Mouse (Mus musculus) liver, embryonic 13.5 days (tissue): ENCODE data around the gene Cdh26. TPM values are rescaled to one million over a fixed set of nuclear protein-coding genes. Genes with fewer than 3 reads are reported as not detected.

Source experiments
- ATAC-seq: fragments of 200-750 bp; cut with Nextera tagmentation; 2 replicates; pipeline ENCODE4 v1.8.0; 2017; ENCODE audit warnings: low read depth, mild to moderate bottlenecking, moderate number of reproducible peaks, moderate library complexity
- DNase-seq: peaks from one replicate; pipeline ENCODE4 v3.0.0; 2022
- H3K27ac ChIP-seq: fragments of 300-500 bp; sonication (generic); 2 replicates; pipeline ENCODE4 v1.5.1; 2015; ENCODE audit warnings: moderate library complexity, mild to moderate bottlenecking, inconsistent platforms
- H3K27me3 ChIP-seq: fragments of 300-500 bp; sonication (generic); 2 replicates; pipeline ENCODE4 v1.6.1; 2015; ENCODE audit warnings: mild to moderate bottlenecking, inconsistent platforms
- H3K36me3 ChIP-seq: fragments of 300-500 bp; sonication (generic); 2 replicates; pipeline ENCODE4 v1.6.1; 2015; ENCODE audit warnings: mild to moderate bottlenecking, inconsistent platforms
- H3K4me1 ChIP-seq: fragments of 300-500 bp; sonication (generic); replicated peaks from 2 replicates; pipeline ENCODE4 v1.6.1; 2015; ENCODE audit warnings: inconsistent platforms
- H3K4me2 ChIP-seq: fragments of 300-500 bp; sonication (generic); 2 replicates; pipeline ENCODE4 v1.6.1; 2015; ENCODE audit warnings: inconsistent platforms, mild to moderate bottlenecking, moderate library complexity
- H3K4me3 ChIP-seq: fragments of 300-500 bp; sonication (generic); replicated peaks from 2 replicates; pipeline ENCODE4 v1.5.1; 2015; ENCODE audit warnings: mild to moderate bottlenecking, inconsistent platforms
- H3K9ac ChIP-seq: fragments of 300-500 bp; sonication (generic); 2 replicates; pipeline ENCODE4 v1.6.1; 2015; ENCODE audit warnings: mild to moderate bottlenecking, inconsistent platforms
- H3K9me3 ChIP-seq: fragments of 300-500 bp; sonication (generic); replicated peaks from 2 replicates; pipeline ENCODE4 v1.6.1; 2016; ENCODE audit warnings: inconsistent platforms
- WGBS: fragments of 180-500 bp; shearing (Covaris S2); methylation state at CpG from one replicate; pipeline ENCODE4 v1.1.7; 2015; ENCODE audit not compliant: insufficient replicate concordance; 5-methylcytosine and 5-hydroxymethylcytosine counted together
- polyA plus RNA-seq: library from polyadenylated mRNA; unstranded; fragments of >200 nt; fragmentation: Nextera tagmentation; extraction: Ambion mirVana; gene quantifications from 2 replicates; pipeline ENCODE4 v1.2.1, GENCODE M21; 2015

Cdh26 gene
- 0.12 and 0.16 TPM in 2 replicates for polyA plus RNA-seq

DNA sequence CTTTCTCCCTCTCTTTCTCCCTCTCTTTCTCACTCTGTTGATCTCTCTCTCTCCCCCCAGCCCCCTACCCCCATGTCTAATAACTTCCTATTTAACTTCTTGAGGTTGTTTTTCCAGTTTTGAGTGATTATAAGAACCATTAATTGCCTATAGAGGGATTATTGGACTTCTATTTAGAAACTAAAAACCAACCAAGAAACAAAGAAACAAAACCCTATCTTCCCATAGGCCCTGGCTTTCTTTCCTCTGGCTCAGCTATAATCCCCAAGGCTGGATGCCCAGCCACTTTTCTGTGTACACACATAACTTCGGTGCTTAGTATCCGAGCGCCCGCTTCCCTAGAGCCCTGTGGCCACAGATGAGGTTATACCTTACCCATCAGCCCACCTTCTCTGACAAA lies at the start of gene Cdh26:
Gene Cdh26, plus strand, starts transcription at position 301 of the 400 bp plus-strand sequence.
- WGBS = 86% methylated on average over 4 of the region's 4 CpGs
- no peak within 1 kb of the TSS for H3K9ac ChIP-seq
- H3K36me3 ChIP-seq = no peaks in the 10 kb centered on the region
- no peaks in the 10 kb centered on the region for H3K4me1 ChIP-seq
- H3K4me2 ChIP-seq = no peak within 1 kb of the TSS
- no peak within 1 kb of the TSS for H3K27ac ChIP-seq
- ATAC-seq (no peak), DNase-seq (no peak)
- no peak within 1 kb of the TSS for H3K4me3 ChIP-seq
- H3K9me3 ChIP-seq = no peaks in the 10 kb centered on the region
- H3K27me3 ChIP-seq = no peaks in the 10 kb centered on the region

DNA sequence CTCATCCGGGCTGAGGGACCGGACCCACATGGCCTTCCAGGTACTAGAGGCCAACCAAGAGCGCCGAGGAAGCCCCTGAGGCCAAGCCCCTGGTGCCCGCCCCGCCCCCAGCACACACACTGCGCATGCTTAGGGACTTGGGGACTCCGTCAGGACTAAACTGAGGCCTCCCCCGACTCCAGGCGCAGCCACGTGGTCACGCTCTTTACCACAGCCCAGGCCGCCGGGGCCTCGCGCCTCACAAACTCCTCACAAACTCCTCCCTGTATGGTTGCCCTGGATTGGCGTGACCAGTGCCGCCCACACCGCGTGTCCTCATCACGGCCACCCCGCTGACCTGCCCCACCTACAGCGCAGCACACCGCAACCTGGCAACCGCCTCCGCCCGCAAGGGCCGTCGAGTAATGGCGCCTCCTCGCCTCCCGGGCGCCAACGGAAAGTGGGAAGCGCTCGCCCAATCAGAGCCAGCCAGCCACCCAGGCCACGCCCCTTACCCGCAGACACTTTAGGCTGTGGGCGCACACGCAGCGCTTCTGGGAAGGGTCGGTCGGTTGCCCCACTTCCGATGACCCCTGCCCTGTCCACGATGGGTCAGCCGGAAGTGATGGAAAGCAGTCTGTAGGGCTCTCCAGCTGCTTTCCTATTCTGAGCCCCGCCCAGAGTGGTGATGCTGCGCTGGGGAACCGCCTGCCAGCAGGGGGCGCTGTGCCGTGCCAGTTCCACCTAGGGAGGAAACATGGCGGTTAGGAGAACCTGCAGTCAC lies 23.1 kb upstream of the Cdh26 start, which contains the start of gene Sycp2:
Gene Sycp2, minus strand, starts transcription at position 633 of the 763 bp plus-strand sequence.
- DNase-seq (no peak), ATAC-seq (peak; percentile 53)
- Histone ChIP-seq H3K4me3 (no peak within 1 kb of the TSS), H3K27ac (no peak within 1 kb of the TSS), H3K27me3 (peaks cover under 1% of the 10 kb centered on the region), H3K36me3 (no peaks in the 10 kb centered on the region), H3K9ac (no peak within 1 kb of the TSS), H3K4me2 (no peak within 1 kb of the TSS), H3K9me3 (no peaks in the 10 kb centered on the region; the same call in 1 of the 2 replicates), H3K4me1 (no peaks in the 10 kb centered on the region)
- 69% methylated on average over 52 of the region's 52 CpGs for WGBS

DNA sequence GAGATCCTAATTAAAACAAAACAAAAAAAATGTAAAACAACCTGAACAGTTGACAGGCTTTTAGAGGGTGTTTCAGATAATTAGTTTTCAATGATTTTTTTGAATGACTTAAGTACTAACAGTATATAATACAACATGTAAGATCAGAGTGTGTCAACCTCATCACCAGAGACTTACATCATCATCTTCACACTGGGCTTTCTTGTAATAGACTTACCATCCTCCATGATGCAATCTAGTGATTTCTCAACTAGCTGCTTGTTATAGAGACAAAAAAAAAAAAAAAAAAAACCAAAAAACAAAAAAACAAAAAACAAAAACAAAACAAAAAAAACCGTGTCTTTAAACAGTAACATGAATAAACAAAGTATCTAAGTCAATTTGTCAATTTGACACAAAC lies 21.3 kb upstream of the Cdh26 start:
- no peak overlapping the region for H3K9ac ChIP-seq
- no peaks in the 10 kb centered on the region for H3K36me3 ChIP-seq
- peaks cover 7% of the 10 kb centered on the region for H3K4me1 ChIP-seq
- no peaks in the 10 kb centered on the region; the same call in 1 of the 2 replicates for H3K9me3 ChIP-seq
- no peak overlapping the region for H3K4me2 ChIP-seq
- H3K27me3 ChIP-seq = peaks cover 18% of the 10 kb centered on the region
- DNase-seq (no peak), ATAC-seq (no peak)
- no peak overlapping the region for H3K4me3 ChIP-seq
- 18% methylated on average over 1 of the region's 1 CpGs for WGBS
- no peak overlapping the region for H3K27ac ChIP-seq

DNA sequence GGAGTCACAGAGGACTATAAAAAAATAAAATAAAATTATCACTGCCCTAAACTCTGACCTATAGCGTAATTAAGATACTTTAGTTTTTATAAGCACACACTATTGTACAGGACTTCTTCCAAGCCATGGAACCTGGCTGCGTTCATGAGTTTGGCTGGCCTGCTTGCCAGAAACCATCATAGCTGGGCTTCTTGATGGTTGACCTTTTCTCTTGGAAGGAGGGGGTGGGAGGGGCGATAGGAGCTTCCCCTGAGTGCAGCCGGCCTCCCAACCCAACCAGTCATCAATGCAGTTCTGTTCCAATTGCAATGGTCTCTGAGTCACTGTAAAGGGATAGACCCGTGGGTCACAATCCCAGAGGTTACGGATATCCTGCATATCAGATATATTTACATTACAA lies 20.0 kb upstream of the Cdh26 start:
- no peak for ATAC-seq
- Histone ChIP-seq H3K4me3 (no peak overlapping the region), H3K27ac (no peak overlapping the region), H3K36me3 (no peaks in the 10 kb centered on the region), H3K9me3 (no peaks in the 10 kb centered on the region; the same call in 1 of the 2 replicates), H3K27me3 (peaks cover 31% of the 10 kb centered on the region), H3K9ac (no peak overlapping the region), H3K4me1 (peaks cover 16% of the 10 kb centered on the region), H3K4me2 (no peak overlapping the region)
- DNase-seq = no peak
- 58% methylated on average over 6 of the region's 6 CpGs for WGBS

DNA sequence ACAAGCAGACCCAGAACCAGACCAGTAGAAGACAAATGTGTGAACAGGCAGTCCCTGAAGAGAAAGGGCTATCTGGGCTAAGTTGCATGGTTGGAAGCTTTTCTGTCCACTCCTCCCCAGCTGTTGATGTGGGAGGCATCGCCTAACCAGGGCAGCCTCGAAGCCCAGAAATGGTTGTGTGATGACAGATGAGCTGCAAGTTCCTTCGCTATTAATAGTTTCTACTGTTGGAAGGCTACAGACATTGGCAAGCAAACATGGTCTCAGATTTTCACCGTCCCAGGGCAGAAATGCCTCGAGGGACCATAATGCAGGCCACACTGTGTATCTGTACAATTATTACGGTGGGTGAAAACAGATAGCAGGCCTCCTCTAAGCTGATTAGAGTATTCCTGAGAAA lies 17.7 kb upstream of the Cdh26 start:
- Histone ChIP-seq H3K9me3 (no peaks in the 10 kb centered on the region; the same call in 1 of the 2 replicates), H3K4me3 (no peak overlapping the region), H3K27me3 (peaks cover 32% of the 10 kb centered on the region), H3K36me3 (no peaks in the 10 kb centered on the region), H3K4me2 (no peak overlapping the region), H3K9ac (no peak overlapping the region), H3K4me1 (peaks cover 36% of the 10 kb centered on the region), H3K27ac (no peak overlapping the region)
- DNase-seq (no peak), ATAC-seq (no peak)
- WGBS = 59% methylated on average over 6 of the region's 6 CpGs

DNA sequence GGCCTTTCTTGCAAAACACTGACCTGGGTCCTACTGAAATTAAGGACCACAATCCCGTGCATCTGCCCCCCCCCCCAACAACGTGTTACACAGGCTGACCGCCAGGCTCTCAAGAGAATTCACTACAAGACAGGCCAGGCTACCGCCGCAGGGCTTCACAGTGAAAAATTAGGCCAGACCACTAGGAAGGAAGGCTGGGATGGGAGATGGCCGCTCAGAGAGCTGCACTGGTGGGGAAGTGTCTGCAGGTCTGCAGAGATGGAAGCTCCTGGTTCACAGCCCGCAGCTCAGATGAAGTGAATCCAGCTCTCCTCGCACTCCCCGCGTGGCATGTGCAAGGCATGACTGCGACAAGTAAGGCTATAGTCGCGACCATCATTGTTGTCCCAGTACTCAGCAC lies 17.2 kb upstream of the Cdh26 start:
- Histone ChIP-seq H3K4me2 (peak overlapping the region; percentile 72), H3K4me3 (no peak overlapping the region), H3K9me3 (no peaks in the 10 kb centered on the region), H3K27me3 (peaks cover 32% of the 10 kb centered on the region), H3K36me3 (no peaks in the 10 kb centered on the region), H3K4me1 (peaks cover 36% of the 10 kb centered on the region), H3K9ac (no peak overlapping the region), H3K27ac (no peak overlapping the region)
- 60% methylated on average over 13 of the region's 13 CpGs for WGBS
- ATAC-seq = no peak
- no peak for DNase-seq

DNA sequence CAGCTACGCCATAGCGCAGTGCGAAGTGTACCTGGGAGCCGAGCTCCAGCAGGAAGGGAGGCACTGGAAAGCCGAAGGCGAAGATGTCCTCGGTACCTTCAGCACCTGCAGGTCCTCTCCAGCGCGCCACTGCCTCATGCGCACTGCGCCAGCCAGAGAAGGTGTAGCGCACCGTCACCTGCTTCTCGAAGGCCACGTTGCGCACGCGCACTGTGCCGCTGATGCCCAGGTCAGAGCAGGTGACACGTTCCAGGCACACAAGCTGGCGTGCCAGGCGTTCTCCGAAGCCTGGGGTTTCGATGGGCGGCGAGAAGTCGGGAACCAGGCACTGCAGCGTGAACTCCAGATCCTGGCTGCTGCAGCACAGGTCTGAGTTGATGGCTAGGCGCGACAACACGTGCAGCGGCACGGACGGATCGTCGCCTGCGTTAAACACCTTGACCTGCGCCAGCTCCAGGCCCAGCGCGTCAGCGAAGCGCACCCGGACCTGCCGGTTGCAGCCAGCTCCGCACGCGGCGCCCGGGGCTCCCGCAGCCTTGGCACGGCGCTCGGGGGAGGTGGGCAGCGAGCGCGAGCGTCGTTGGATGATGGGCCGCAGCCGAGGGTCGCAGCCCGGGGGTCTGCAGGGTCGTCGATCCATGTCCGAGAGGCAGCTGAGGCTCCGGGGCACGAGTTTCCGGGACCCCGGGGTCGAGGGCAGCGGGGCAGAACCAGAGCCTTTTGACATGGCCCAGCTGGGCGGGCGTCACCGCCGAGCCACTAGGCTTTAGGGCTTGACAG lies 16.7 kb upstream of the Cdh26 start:
- H3K9me3 ChIP-seq = no peaks in the 10 kb centered on the region
- peak overlapping the region; percentile 72 for H3K4me2 ChIP-seq
- peak overlapping the region; percentile 58 for H3K4me3 ChIP-seq
- WGBS = 16% methylated on average over 75 of the region's 75 CpGs
- H3K27ac ChIP-seq = no peak overlapping the region
- no peak for DNase-seq
- H3K4me1 ChIP-seq = peaks cover 36% of the 10 kb centered on the region
- H3K9ac ChIP-seq = peak overlapping the region; percentile 47; the same call in 1 of the 2 replicates
- no peak for ATAC-seq
- H3K27me3 ChIP-seq = peaks cover 32% of the 10 kb centered on the region
- H3K36me3 ChIP-seq = 0 out of 2 replicates have a peak, but pooled peaks cover under 1% of the 10 kb centered on the region

DNA sequence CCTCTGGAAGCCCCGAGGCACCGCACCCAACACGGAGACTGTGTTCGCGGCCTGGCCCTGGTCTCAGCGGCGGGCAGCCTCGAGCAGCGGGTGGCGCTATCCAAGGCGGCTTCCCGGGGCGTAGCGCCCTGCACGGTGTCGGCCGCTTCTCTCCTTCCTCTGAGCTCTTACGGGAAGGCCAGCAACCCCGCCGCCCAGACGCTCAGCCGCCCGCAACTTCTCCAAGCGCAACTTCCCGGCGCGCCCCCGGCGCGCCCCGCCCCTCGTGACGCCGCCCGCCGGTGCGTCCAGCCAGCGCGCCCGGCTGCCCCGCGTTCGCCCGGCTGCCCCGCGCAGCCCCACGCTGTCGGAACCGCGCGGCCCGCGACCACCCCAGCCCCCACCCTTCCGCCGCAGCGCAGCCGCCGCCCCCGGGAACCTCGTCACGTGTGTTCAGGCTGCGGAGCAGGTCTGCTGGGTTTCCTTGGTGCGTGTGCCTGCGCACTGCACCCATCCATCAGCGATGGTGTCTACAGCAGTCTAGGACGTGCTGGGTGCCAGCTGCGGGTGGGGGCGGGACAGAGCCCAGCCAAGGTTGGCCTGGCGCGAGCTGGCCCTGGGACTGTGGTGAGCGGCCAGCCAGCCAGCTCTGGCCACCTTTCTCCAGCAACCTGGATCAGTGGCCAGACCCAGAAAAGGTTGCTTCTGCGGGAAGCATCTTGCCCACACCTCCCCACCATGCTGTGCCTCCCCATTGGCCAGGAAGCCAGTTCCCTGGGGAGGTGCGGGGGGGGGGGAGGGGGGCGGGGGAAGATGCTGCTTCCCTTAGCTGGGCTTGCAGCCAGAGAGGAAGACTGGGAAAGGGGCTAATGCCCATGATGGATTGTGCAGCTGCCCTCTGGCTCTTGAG lies 15.8 kb upstream of the Cdh26 start, which contains the start of the genes Ppp1r3d and Fam217b:
Gene Ppp1r3d, minus strand, starts transcription at position 212 of the 889 bp plus-strand sequence.
Gene Fam217b, plus strand, starts transcription at position 264 of the 889 bp plus-strand sequence.
- H3K27me3 ChIP-seq = peaks cover 32% of the 10 kb centered on the region
- H3K36me3 ChIP-seq = 0 out of 2 replicates have a peak, but pooled peaks cover 4% of the 10 kb centered on the region
- ATAC-seq (peak; percentile 41), DNase-seq (no peak)
- H3K4me3 ChIP-seq = peak within 1 kb of the TSS; percentile 58
- no peaks in the 10 kb centered on the region for H3K9me3 ChIP-seq
- peaks cover 36% of the 10 kb centered on the region for H3K4me1 ChIP-seq
- no peak within 1 kb of the TSS for H3K27ac ChIP-seq
- under 1% methylated on average over 73 of the region's 74 CpGs for WGBS
- peak within 1 kb of the TSS; percentile 72 for H3K4me2 ChIP-seq
- H3K9ac ChIP-seq = peak within 1 kb of the TSS; percentile 47

DNA sequence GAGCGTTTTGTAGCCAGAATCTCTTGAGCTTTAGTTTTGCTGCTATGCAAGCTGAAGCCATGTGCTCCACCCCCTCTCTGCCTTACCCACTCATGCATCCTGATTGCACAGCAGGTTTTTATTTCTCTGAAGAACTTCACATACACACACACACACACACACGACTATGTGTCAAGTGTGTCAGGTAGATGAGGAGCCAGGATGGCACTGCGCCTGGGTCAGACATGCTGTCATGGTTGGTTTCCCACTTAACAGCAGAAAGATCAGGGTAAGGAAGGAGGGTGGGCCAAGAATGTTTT lies 15.2 kb upstream of the Cdh26 start:
- Histone ChIP-seq H3K27me3 (peaks cover 32% of the 10 kb centered on the region), H3K4me1 (peaks cover 36% of the 10 kb centered on the region), H3K9me3 (no peaks in the 10 kb centered on the region), H3K9ac (no peak overlapping the region), H3K27ac (no peak overlapping the region), H3K36me3 (0 out of 2 replicates have a peak, but pooled peaks cover 4% of the 10 kb centered on the region), H3K4me2 (peak overlapping the region; percentile 72), H3K4me3 (peak overlapping the region; percentile 58)
- WGBS = 44% methylated on average over 3 of the region's 3 CpGs
- no peak for DNase-seq
- no peak for ATAC-seq

DNA sequence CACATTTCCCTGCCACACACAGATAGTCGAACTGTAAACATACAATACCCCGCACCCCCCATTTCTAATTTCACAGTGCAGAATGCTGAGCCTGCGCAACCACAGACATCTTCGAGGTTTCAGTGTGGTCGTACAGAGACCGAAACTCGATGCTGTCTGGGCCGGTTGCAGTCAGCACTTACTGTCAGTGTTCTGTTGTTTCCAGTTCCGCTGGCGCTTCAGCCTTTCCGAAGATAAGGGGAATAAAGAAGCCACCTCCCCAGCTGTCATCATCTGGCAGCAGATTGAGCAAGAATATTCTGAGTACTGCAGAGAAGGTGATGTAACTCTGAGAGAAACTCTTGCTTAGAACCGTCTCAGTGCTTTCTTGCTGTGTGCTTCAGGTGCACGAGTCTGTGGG lies 13.9 kb upstream of the Cdh26 start:
- ATAC-seq = peak; percentile 46
- H3K4me2 ChIP-seq = peak overlapping the region; percentile 42

More for the DNA sequence above, 13.9 kb upstream of the Cdh26 start:
- H3K4me3 ChIP-seq = no peak overlapping the region
- DNase-seq = no peak
- peaks cover 32% of the 10 kb centered on the region for H3K27me3 ChIP-seq
- H3K9ac ChIP-seq = no peak overlapping the region
- H3K36me3 ChIP-seq = 0 out of 2 replicates have a peak, but pooled peaks cover 4% of the 10 kb centered on the region
- 24% methylated on average over 13 of the region's 13 CpGs for WGBS
- peaks cover 36% of the 10 kb centered on the region for H3K4me1 ChIP-seq
- H3K9me3 ChIP-seq = no peaks in the 10 kb centered on the region
- no peak overlapping the region for H3K27ac ChIP-seq
